Mouse (Mus musculus): Measurements from ENCODE around the gene Carf. TPM values are rescaled to one million over a fixed set of nuclear protein-coding genes. Genes with fewer than 3 reads are reported as not detected.
"Not testable (repeated sequence)": the region's sequence is repeated elsewhere in the genome, so short reads cannot be mapped to it uniquely, and the experiment has no call there.

Carf gene
- 0.42 and 0.77 TPM in 2 replicates for polyA plus RNA-seq (2012; rRNA removed)

- no peaks in the 10 kb centered on the region for H3K27me3 ChIP-seq (ENCODE audit: control insufficient read depth, insufficient read depth, low read length)
- TF ChIP-seq CTCF (IDR thresholded peaks at IDR 0.05; ENCODE audit: extremely low read depth, insufficient read length, insufficient replicate concordance, low read depth, low read length), result no peak
- TF ChIP-seq POLR2A (IDR thresholded peaks at IDR 0.05; ENCODE audit: low read depth, low read length), result peak; percentile 46; the same call in 1 of the 2 replicates
- H3K4me3 ChIP-seq (ENCODE audit: low read depth, low read length), result peak within 1 kb of the TSS; percentile 78
- H3K4me1 ChIP-seq (ENCODE audit: control insufficient read depth, insufficient read depth, insufficient read length, low read length), result no peaks in the 10 kb centered on the region
- H3K36me3 ChIP-seq (ENCODE audit: control insufficient read depth, insufficient read depth, low read length), result peaks cover 5% of the 10 kb centered on the region
- under 1% methylated on average over 70 of the region's 71 CpGs for WGBS
- H3K27ac ChIP-seq (ENCODE audit: insufficient read depth, low read depth, low read length), result peak within 1 kb of the TSS; percentile 87
Observed at GRCm38 (mm10) chr1:60098024-60098781, at the start of gene Carf, which contains the start of gene Wdr12. TSS of gene Carf (plus strand) at chr1:60098247. TSS of gene Wdr12 (minus strand) at chr1:60098645.

- H3K27ac ChIP-seq (ENCODE audit: insufficient read depth, low read depth, low read length), result no peak overlapping the region
- TF ChIP-seq CTCF (IDR thresholded peaks at IDR 0.05; ENCODE audit: extremely low read depth, insufficient read length, insufficient replicate concordance, low read depth, low read length) (peak; percentile 20; the same call in 1 of the 2 replicates), POLR2A (IDR thresholded peaks at IDR 0.05; ENCODE audit: low read depth, low read length) (no peak)
- no peaks in the 10 kb centered on the region; the same call in 1 of the 2 replicates for H3K27me3 ChIP-seq (ENCODE audit: control insufficient read depth, insufficient read depth, low read length)
- H3K36me3 ChIP-seq (ENCODE audit: control insufficient read depth, insufficient read depth, low read length), result no peaks in the 10 kb centered on the region
- 35% methylated on average over 3 of the region's 3 CpGs for WGBS
- no peaks in the 10 kb centered on the region for H3K4me1 ChIP-seq (ENCODE audit: control insufficient read depth, insufficient read depth, insufficient read length, low read length)
- no peak overlapping the region for H3K4me3 ChIP-seq (ENCODE audit: low read depth, low read length)
Observed at GRCm38 (mm10) chr1:60054659-60055058, 43.4 kb upstream of the Carf start.

GRCm38 (mm10) chr1:60056310-60056709 is 41.7 kb upstream of the Carf start:
- no peak for TF ChIP-seq CTCF (IDR thresholded peaks at IDR 0.05; ENCODE audit: extremely low read depth, insufficient read length, insufficient replicate concordance, low read depth, low read length)
- no peak for TF ChIP-seq POLR2A (IDR thresholded peaks at IDR 0.05; ENCODE audit: low read depth, low read length)
- WGBS, result 87% methylated on average over 3 of the region's 3 CpGs
- no peak overlapping the region for H3K4me3 ChIP-seq (ENCODE audit: low read depth, low read length)
- no peaks in the 10 kb centered on the region for H3K27me3 ChIP-seq (ENCODE audit: control insufficient read depth, insufficient read depth, low read length)
- no peaks in the 10 kb centered on the region for H3K4me1 ChIP-seq (ENCODE audit: control insufficient read depth, insufficient read depth, insufficient read length, low read length)
- no peaks in the 10 kb centered on the region for H3K36me3 ChIP-seq (ENCODE audit: control insufficient read depth, insufficient read depth, low read length)
- H3K27ac ChIP-seq (ENCODE audit: insufficient read depth, low read depth, low read length), result no peak overlapping the region

- not testable (repeated sequence) for H3K36me3 ChIP-seq (ENCODE audit: control insufficient read depth, insufficient read depth, low read length); H3K27ac ChIP-seq (ENCODE audit: insufficient read depth, low read depth, low read length); H3K4me3 ChIP-seq (ENCODE audit: low read depth, low read length); H3K27me3 ChIP-seq (ENCODE audit: control insufficient read depth, insufficient read depth, low read length); H3K4me1 ChIP-seq (ENCODE audit: control insufficient read depth, insufficient read depth, insufficient read length, low read length)
Observed at GRCm38 (mm10) chr1:60070725-60071124, 27.3 kb upstream of the Carf start.

GRCm38 (mm10) chr1:60074935-60075334 is 23.1 kb upstream of the Carf start:
- no peak overlapping the region for H3K4me3 ChIP-seq (ENCODE audit: low read depth, low read length)
- H3K27me3 ChIP-seq (ENCODE audit: control insufficient read depth, insufficient read depth, low read length), result no peaks in the 10 kb centered on the region
- H3K4me1 ChIP-seq (ENCODE audit: control insufficient read depth, insufficient read depth, insufficient read length, low read length), result no peaks in the 10 kb centered on the region
- H3K27ac ChIP-seq (ENCODE audit: insufficient read depth, low read depth, low read length), result no peak overlapping the region
- TF ChIP-seq CTCF (IDR thresholded peaks at IDR 0.05; ENCODE audit: extremely low read depth, insufficient read length, insufficient replicate concordance, low read depth, low read length) (no peak), POLR2A (IDR thresholded peaks at IDR 0.05; ENCODE audit: low read depth, low read length) (no peak)
- H3K36me3 ChIP-seq (ENCODE audit: control insufficient read depth, insufficient read depth, low read length), result peaks cover 9% of the 10 kb centered on the region
- 49% methylated on average over 2 of the region's 2 CpGs for WGBS

- peaks cover 12% of the 10 kb centered on the region for H3K36me3 ChIP-seq (ENCODE audit: control insufficient read depth, insufficient read depth, low read length)
- H3K4me3 ChIP-seq (ENCODE audit: low read depth, low read length), result no peak overlapping the region
- no peak overlapping the region for H3K27ac ChIP-seq (ENCODE audit: insufficient read depth, low read depth, low read length)
- no peaks in the 10 kb centered on the region for H3K27me3 ChIP-seq (ENCODE audit: control insufficient read depth, insufficient read depth, low read length)
- no peaks in the 10 kb centered on the region for H3K4me1 ChIP-seq (ENCODE audit: control insufficient read depth, insufficient read depth, insufficient read length, low read length)
- WGBS, result 76% methylated on average over 3 of the region's 3 CpGs
- TF ChIP-seq CTCF (IDR thresholded peaks at IDR 0.05; ENCODE audit: extremely low read depth, insufficient read length, insufficient replicate concordance, low read depth, low read length), result no peak
- TF ChIP-seq POLR2A (IDR thresholded peaks at IDR 0.05; ENCODE audit: low read depth, low read length), result no peak
Observed at GRCm38 (mm10) chr1:60075590-60075989, 22.5 kb upstream of the Carf start.

- 90% methylated on average over 6 of the region's 6 CpGs for WGBS
- Histone ChIP-seq H3K4me3 (ENCODE audit: low read depth, low read length) (no peak overlapping the region), H3K27ac (ENCODE audit: insufficient read depth, low read depth, low read length) (no peak overlapping the region), H3K36me3 (ENCODE audit: control insufficient read depth, insufficient read depth, low read length) (peaks cover 14% of the 10 kb centered on the region), H3K27me3 (ENCODE audit: control insufficient read depth, insufficient read depth, low read length) (no peaks in the 10 kb centered on the region), H3K4me1 (ENCODE audit: control insufficient read depth, insufficient read depth, insufficient read length, low read length) (no peaks in the 10 kb centered on the region)
- TF ChIP-seq CTCF (IDR thresholded peaks at IDR 0.05; ENCODE audit: extremely low read depth, insufficient read length, insufficient replicate concordance, low read depth, low read length) (no peak), POLR2A (IDR thresholded peaks at IDR 0.05; ENCODE audit: low read depth, low read length) (no peak)
Observed at GRCm38 (mm10) chr1:60076411-60076810, 21.6 kb upstream of the Carf start.

All from small intestine, adult 2 months (tissue).